Mouse (Mus musculus): ENCODE results near the gene Prkcd. TPM values are rescaled to one million over a fixed set of nuclear protein-coding genes. Genes with fewer than 3 reads are reported as not detected.

The Prkcd gene
- polyA plus RNA-seq, 1 experiment from 2014 or later = 62.8 TPM

DNA sequence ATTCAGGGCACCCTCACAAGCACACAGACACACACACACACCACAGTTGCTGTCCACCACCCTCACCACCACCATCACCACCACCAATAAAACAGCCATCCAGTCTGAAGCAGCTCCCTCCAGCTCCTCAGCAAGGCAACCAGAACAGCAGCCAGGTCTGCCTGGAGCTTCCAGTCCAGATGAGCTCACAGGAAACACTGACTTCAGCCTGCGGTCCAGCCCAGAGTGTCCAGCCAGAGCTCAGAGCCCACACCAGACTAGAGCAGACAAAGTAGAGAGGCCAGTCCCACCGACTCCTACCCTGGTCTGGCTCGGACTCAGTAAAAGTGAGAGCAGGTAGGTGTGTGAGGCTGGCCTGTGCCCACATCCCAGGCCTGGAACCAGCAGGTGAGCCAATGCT is 15.1 kb downstream of the Prkcd start:
- no peaks in the 10 kb centered on the region for H3K9me3 ChIP-seq (ENCODE audit: control insufficient read depth, low read length)
- DNase-seq (ENCODE audit: low spot score) (no peak), ATAC-seq (ENCODE audit: low FRiP score, low TSS enrichment) (no peak)
- no peak for TF ChIP-seq EP300 (optimal IDR thresholded peaks at IDR 0.05)
- no peak for TF ChIP-seq CTCF (IDR thresholded peaks at IDR 0.05; ENCODE audit: low read depth)
- H3K36me3 ChIP-seq (ENCODE audit: control insufficient read depth, insufficient read depth, low read length) = peaks cover 13% of the 10 kb centered on the region; the same call in 1 of the 2 replicates
- no peaks in the 10 kb centered on the region for H3K27me3 ChIP-seq (ENCODE audit: control insufficient read depth, insufficient read depth, low read length)
- H3K4me1 ChIP-seq (replicated peaks; ENCODE audit: control insufficient read depth, insufficient read depth) = 0 out of 2 replicates have a peak, but pooled peaks cover 2% of the 10 kb centered on the region
- H3K4me2 ChIP-seq (replicated peaks; ENCODE audit: low read depth) = no peak overlapping the region
- H3K9ac ChIP-seq (ENCODE audit: low read length) = 0 out of 2 replicates have a peak overlapping the region, but pooled peaks have one; percentile 27
- 79% methylated on average over 3 of the region's 3 CpGs for WGBS
- no peak overlapping the region for H3K4me3 ChIP-seq (ENCODE audit: low read depth, low read length)
- H3K27ac ChIP-seq (replicated peaks) = no peak overlapping the region

DNA sequence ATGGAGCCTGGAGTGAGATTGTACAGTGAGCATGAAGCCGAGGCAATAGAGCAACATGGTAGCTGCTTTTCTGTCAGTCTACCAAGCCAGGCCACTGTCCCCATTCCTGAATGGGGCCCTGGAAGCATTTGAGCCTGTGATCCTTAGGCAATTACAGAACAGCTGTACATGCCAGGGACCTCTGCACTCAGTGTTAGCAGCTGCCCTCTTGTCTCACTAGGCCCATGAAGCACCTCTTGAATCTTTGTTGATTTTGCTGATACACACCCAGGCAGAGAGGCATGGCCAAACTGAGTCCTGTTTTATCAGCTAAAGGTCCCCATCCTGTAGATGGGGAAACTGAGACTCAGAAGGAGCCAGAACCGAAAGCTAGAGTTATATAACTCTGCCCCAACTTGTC is 15.7 kb downstream of the Prkcd start:
- Histone ChIP-seq H3K27ac (replicated peaks) (no peak overlapping the region), H3K9me3 (ENCODE audit: control insufficient read depth, low read length) (no peaks in the 10 kb centered on the region), H3K4me2 (replicated peaks; ENCODE audit: low read depth) (no peak overlapping the region), H3K4me1 (replicated peaks; ENCODE audit: control insufficient read depth, insufficient read depth) (0 out of 2 replicates have a peak, but pooled peaks cover 2% of the 10 kb centered on the region), H3K27me3 (ENCODE audit: control insufficient read depth, insufficient read depth, low read length) (no peaks in the 10 kb centered on the region), H3K36me3 (ENCODE audit: control insufficient read depth, insufficient read depth, low read length) (peaks cover 13% of the 10 kb centered on the region; the same call in 1 of the 2 replicates), H3K4me3 (ENCODE audit: low read depth, low read length) (no peak overlapping the region), H3K9ac (ENCODE audit: low read length) (no peak overlapping the region)
- 64% methylated on average over 2 of the region's 2 CpGs for WGBS
- no peak for TF ChIP-seq EP300 (optimal IDR thresholded peaks at IDR 0.05)
- TF ChIP-seq CTCF (IDR thresholded peaks at IDR 0.05; ENCODE audit: low read depth) = no peak
- DNase-seq (ENCODE audit: low spot score) (no peak), ATAC-seq (ENCODE audit: low FRiP score, low TSS enrichment) (no peak)

DNA sequence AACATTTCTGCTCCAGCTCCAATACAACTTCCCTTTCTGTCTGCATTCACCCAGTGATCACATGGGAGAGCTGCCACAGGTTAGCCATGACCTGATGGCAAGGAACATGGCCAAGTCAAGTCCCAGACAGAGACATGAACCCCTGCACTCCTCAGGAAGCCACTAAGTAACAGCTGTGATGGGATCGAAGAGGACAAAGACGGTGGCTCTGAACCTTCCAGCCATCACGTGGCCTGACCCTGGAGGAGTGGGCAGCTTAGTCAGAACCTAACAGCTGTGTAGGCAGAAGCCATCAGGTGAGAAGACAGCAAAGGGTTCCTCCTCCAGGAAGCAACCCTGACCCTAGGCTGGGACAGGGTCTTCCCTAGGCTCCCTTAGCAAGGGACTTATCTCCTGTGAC is 16.5 kb downstream of the Prkcd start:
- ATAC-seq (ENCODE audit: low FRiP score, low TSS enrichment) = no peak

DNA sequence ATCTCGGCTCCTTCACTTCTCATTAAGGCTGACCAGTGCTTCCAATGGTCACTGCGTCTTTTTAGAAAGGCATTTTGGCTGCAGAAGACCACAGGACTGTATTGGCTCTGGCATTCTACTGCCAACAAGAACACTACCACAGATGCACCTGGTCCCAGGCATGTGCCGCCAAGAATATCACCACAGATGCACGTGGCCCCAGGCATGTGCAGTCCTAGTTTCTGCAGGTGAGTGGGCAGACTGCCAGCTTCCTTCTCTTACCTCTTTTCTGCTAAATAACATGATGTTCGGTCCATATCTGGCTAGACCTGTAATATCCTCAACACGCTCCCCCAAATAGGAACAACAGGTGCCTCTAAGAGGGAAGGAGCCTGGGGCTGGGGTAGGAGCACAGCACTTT is 17.8 kb downstream of the Prkcd start:
- ATAC-seq (ENCODE audit: low FRiP score, low TSS enrichment) = no peak
- H3K9me3 ChIP-seq (ENCODE audit: control insufficient read depth, low read length) = no peaks in the 10 kb centered on the region
- H3K27me3 ChIP-seq (ENCODE audit: control insufficient read depth, insufficient read depth, low read length) = no peaks in the 10 kb centered on the region
- no peak overlapping the region for H3K27ac ChIP-seq (replicated peaks)
- 71% methylated on average over 6 of the region's 6 CpGs for WGBS
- no peak overlapping the region for H3K4me3 ChIP-seq (ENCODE audit: low read depth, low read length)
- no peak overlapping the region for H3K9ac ChIP-seq (ENCODE audit: low read length)
- no peak for DNase-seq (ENCODE audit: low spot score)
- TF ChIP-seq CTCF (IDR thresholded peaks at IDR 0.05; ENCODE audit: low read depth) (no peak), EP300 (optimal IDR thresholded peaks at IDR 0.05) (no peak)
- no peak overlapping the region for H3K4me2 ChIP-seq (replicated peaks; ENCODE audit: low read depth)
- no peaks in the 10 kb centered on the region for H3K4me1 ChIP-seq (replicated peaks; ENCODE audit: control insufficient read depth, insufficient read depth)
- peaks cover 17% of the 10 kb centered on the region for H3K36me3 ChIP-seq (ENCODE audit: control insufficient read depth, insufficient read depth, low read length)

More for the DNA sequence above, 16.5 kb downstream of the Prkcd start:
- peaks cover 13% of the 10 kb centered on the region; the same call in 1 of the 2 replicates for H3K36me3 ChIP-seq (ENCODE audit: control insufficient read depth, insufficient read depth, low read length)
- no peak overlapping the region for H3K9ac ChIP-seq (ENCODE audit: low read length)
- no peak for DNase-seq (ENCODE audit: low spot score)
- H3K4me3 ChIP-seq (ENCODE audit: low read depth, low read length) = no peak overlapping the region
- TF ChIP-seq CTCF (IDR thresholded peaks at IDR 0.05; ENCODE audit: low read depth) = no peak
- no peak for TF ChIP-seq EP300 (optimal IDR thresholded peaks at IDR 0.05)
- no peaks in the 10 kb centered on the region for H3K27me3 ChIP-seq (ENCODE audit: control insufficient read depth, insufficient read depth, low read length)
- no peaks in the 10 kb centered on the region for H3K9me3 ChIP-seq (ENCODE audit: control insufficient read depth, low read length)
- H3K4me1 ChIP-seq (replicated peaks; ENCODE audit: control insufficient read depth, insufficient read depth) = no peaks in the 10 kb centered on the region
- no peak overlapping the region for H3K27ac ChIP-seq (replicated peaks)
- 89% methylated on average over 3 of the region's 3 CpGs for WGBS
- no peak overlapping the region for H3K4me2 ChIP-seq (replicated peaks; ENCODE audit: low read depth)

DNA sequence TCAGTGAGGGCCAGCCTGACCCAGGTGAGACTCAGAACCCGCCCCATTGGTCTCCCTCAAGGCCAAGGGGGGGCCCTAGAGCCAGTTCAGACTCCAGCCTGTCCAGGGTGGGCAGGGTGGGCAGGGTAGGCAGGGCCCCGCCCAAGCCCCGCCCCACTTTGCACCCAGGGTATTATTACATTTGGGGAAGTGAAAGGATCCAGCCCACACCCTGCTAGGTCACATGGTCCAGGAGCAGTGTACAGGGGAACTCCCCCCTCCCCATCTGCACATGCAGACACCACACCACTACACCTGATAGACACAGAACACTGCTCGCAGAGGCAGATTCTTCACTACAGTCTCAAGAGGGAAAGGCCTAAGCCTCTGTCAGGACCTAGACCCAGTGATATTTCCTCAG is 18.3 kb downstream of the Prkcd start:
- peaks cover 20% of the 10 kb centered on the region for H3K36me3 ChIP-seq (ENCODE audit: control insufficient read depth, insufficient read depth, low read length)
- WGBS = 66% methylated on average over 2 of the region's 4 CpGs
- TF ChIP-seq EP300 (optimal IDR thresholded peaks at IDR 0.05) (no peak), CTCF (IDR thresholded peaks at IDR 0.05; ENCODE audit: low read depth) (no peak)

DNA sequence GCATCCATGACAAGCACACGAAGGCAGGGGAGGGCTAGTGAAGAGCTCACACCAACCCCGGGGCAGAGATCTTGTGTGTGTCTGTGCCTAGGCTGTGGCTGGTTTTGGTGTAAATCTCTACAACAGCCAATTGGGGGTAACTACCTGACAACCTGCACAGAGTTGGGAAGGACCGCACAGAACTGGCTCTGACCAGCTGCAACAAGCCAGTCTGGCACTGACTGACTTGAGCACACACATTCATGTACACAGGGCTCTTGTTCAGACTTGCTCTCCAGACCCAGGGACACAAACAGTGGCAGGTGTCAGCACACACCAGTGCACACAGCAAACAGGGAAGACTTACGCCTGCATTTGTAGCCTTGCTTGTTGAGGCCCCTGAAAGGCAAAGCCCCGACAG is 19.2 kb downstream of the Prkcd start:
- Histone ChIP-seq H3K27ac (replicated peaks) (no peak overlapping the region), H3K9ac (ENCODE audit: low read length) (no peak overlapping the region), H3K4me1 (replicated peaks; ENCODE audit: control insufficient read depth, insufficient read depth) (no peaks in the 10 kb centered on the region), H3K36me3 (ENCODE audit: control insufficient read depth, insufficient read depth, low read length) (peaks cover 27% of the 10 kb centered on the region), H3K4me3 (ENCODE audit: low read depth, low read length) (no peak overlapping the region), H3K9me3 (ENCODE audit: control insufficient read depth, low read length) (no peaks in the 10 kb centered on the region), H3K27me3 (ENCODE audit: control insufficient read depth, insufficient read depth, low read length) (no peaks in the 10 kb centered on the region), H3K4me2 (replicated peaks; ENCODE audit: low read depth) (no peak overlapping the region)
- DNase-seq (ENCODE audit: low spot score) (no peak), ATAC-seq (ENCODE audit: low FRiP score, low TSS enrichment) (peak; percentile 38; the same call in 1 of the 2 replicates)
- TF ChIP-seq CTCF (IDR thresholded peaks at IDR 0.05; ENCODE audit: low read depth) = no peak
- no peak for TF ChIP-seq EP300 (optimal IDR thresholded peaks at IDR 0.05)
- 70% methylated on average over 5 of the region's 5 CpGs for WGBS

More for the DNA sequence above, 18.3 kb downstream of the Prkcd start:
- ATAC-seq (ENCODE audit: low FRiP score, low TSS enrichment) (peak; percentile 8; the same call in 1 of the 2 replicates), DNase-seq (ENCODE audit: low spot score) (no peak)
- Histone ChIP-seq H3K27ac (replicated peaks) (no peak overlapping the region), H3K9ac (ENCODE audit: low read length) (no peak overlapping the region), H3K27me3 (ENCODE audit: control insufficient read depth, insufficient read depth, low read length) (no peaks in the 10 kb centered on the region), H3K4me3 (ENCODE audit: low read depth, low read length) (no peak overlapping the region), H3K4me1 (replicated peaks; ENCODE audit: control insufficient read depth, insufficient read depth) (no peaks in the 10 kb centered on the region), H3K4me2 (replicated peaks; ENCODE audit: low read depth) (no peak overlapping the region), H3K9me3 (ENCODE audit: control insufficient read depth, low read length) (no peaks in the 10 kb centered on the region)
